8 mouse cellular contexts compared by ENCODE assay signal in genomic region chr4:137968203-137968602, GRCm38 (mm10). TPM values are rescaled to one million over a fixed set of nuclear protein-coding genes. Genes with fewer than 3 reads are reported as not detected.
DNase-seq lines count a peak whose midpoint lies in the region; ATAC-seq lines count a peak whose summit lies in the region.

No protein-coding gene starts in this region.

- no peak overlapping the region for H3K9ac ChIP-seq in midbrain, embryonic 11.5 days (ENCODE audit: low read length)

- H3K27me3 ChIP-seq in midbrain, embryonic 11.5 days (ENCODE audit: control insufficient read depth, insufficient read depth, low read length) = no peaks in the 10 kb centered on the region

- ATAC-seq in midbrain, embryonic 11.5 days (ENCODE audit: low FRiP score) = peak; percentile 62; the same call in 1 of the 2 replicates

- no peak overlapping the region for H3K27ac ChIP-seq in midbrain, embryonic 11.5 days (ENCODE audit: low read depth, low read length)

- no peaks in the 10 kb centered on the region for H3K36me3 ChIP-seq in midbrain, embryonic 11.5 days (ENCODE audit: control insufficient read depth, insufficient read depth, low read length)

- H3K9me3 ChIP-seq in midbrain, embryonic 11.5 days (ENCODE audit: control insufficient read depth, low read length) = no peaks in the 10 kb centered on the region

- WGBS in midbrain, embryonic 11.5 days = 8% methylated on average over 9 of the region's 9 CpGs

- peak; percentile 59 for DNase-seq in ovary, postnatal 36 days (ENCODE audit: low spot score)
- no peak for DNase-seq in ovary, adult 18-20 months (ENCODE audit: low spot score)
- DNase-seq in cerebellum, postnatal 25 days = peak; percentile 78 to 81
- DNase-seq in gastrocnemius, adult 18-20 months (ENCODE audit: low spot score) = peak; percentile 79
- peak; percentile 92 for DNase-seq in induced T-regulatory cell, adult 2 months (ENCODE audit: low read depth)
- DNase-seq in left cerebral cortex, postnatal 14 days (ENCODE audit: low spot score in 2 of 2) = peak; percentile 81 to 84
- DNase-seq in midbrain, embryonic 11.5 days (ENCODE audit: low spot score, missing footprints) = peak; percentile 97
- DNase-seq in spleen, postnatal 10 days (ENCODE audit: low spot score in 2 of 2) = peak; percentile 52 to 73

- H3K4me2 ChIP-seq in midbrain, embryonic 11.5 days = no peak overlapping the region

- H3K4me1 ChIP-seq in midbrain, embryonic 11.5 days (ENCODE audit: control insufficient read depth, insufficient read depth, low read length) = no peaks in the 10 kb centered on the region

- intact Hi-C loops in left cerebral cortex, postnatal 14 days (cut with DNase I) = loop anchor here (10.0 kb wide), 2 partner anchors 137 to 247 kb away; partner anchors contain the start of gene Hp1bp3

- no peak overlapping the region for H3K4me3 ChIP-seq in midbrain, embryonic 11.5 days (ENCODE audit: low read depth, low read length)

RNA-seq across cellular contexts. Expression of gene Eif4g3, which starts 24.6 kb away (rescaled TPM):
- 100 to 1,000 TPM; 115 to 117 TPM for total RNA-seq in gastrocnemius, adult 18-20 months (2021)
- total RNA-seq in left cerebral cortex, postnatal 14 days (2021) = 100 to 1,000 TPM; 199 TPM
- 39.5 and 41.9 TPM in 2 replicates for polyA plus RNA-seq in midbrain, embryonic 11.5 days (2014; fragmentation: Nextera tagmentation; extraction: Ambion mirVana)
